Mouse (Mus musculus) kidney, postnatal 4 days (tissue): ENCODE measurements at regions not wholly inside any gene's neighbourhood (a gene's known extent, or its start where the extent isn't known, plus 50 kb on each side); places are given as distances from the start of the nearest gene placed in this dataset.
A peak's percentile ranks its signal among the peaks of the same experiment; 100 is the strongest.

ENCODE experiments used
- DNase-seq, 2 experiments: peaks; one replicate each; pipeline ENCODE4 v3.0.0; 2021; ENCODE audit warnings: mixed read lengths in 2 of 2

GRCm38 (mm10) chr3:143790905-143791304, 414.1 kb downstream of the Lmo4 start:
- DNase-seq: no peak

- no peak for DNase-seq
Measured at GRCm38 (mm10) chr3:143789932-143790570, 415.0 kb downstream of the Lmo4 start.

DNA sequence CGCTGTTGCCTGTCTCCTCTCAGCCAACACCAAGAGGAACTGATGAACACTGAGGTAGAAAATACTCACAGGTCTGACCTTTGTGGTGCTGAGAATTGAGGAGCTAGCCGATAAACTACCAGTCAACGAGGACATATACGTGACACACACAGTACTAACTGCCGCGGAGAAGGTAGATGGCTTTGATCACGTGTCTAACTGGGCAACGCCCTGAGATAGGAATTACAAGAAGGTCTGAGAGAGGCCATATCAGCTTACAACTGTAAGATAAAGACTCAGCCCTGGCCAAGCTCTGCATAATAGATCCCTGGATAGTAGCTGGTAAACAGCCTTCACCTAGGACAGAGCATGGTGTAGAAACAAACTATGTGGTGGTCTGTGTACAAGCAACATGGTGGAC, 418.1 kb downstream of the Lmo4 start:
- DNase-seq: no peak

DNA sequence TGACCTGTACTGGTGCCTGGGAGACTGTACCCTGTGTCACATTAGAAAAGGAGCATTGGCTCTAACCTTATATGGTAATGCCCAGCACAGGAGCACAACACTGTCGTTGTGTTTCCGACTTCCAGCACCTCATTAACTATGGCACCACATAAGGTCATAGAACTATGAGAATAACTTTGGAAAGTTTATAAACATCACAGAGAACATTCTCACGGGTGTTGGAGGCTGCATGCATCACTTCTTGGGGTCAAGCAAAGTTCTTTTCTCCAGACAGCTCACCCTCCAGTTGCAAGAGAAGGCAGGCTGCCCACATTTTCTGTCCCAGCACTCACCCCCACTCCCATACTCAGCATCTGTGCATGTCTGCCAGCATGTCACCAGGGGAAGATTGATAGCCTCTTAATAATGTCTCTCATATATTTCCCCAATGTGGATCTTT, 420.6 kb downstream of the Lmo4 start:
- peak in 1 of 2 experiments; percentile 11 for DNase-seq

DNA sequence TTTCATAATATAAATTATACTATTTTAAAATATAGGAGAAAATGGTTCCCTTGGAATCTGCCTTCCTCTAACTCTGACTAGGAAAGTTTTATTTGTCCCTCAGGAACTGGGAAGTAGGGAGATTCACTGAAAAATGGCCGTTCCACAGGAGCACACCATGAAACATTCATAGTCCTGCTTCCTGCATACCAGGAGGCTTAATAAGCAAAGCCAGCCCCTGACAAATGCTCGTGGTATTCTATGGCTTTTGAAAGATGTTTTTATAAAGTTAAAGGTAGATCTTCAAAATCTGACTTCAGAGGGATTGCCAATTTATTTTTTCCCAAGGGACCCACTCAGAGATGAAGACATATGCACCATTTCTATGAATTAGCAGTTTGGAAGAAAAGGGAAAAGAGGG, 426.9 kb downstream of the Lmo4 start:
- DNase-seq: no peak

GRCm38 (mm10) chr3:143759337-143759736, 445.7 kb downstream of the Lmo4 start:
- no peak for DNase-seq

- DNase-seq: no peak
Measured at GRCm38 (mm10) chr3:143753197-143753596, 451.8 kb downstream of the Lmo4 start.

DNA sequence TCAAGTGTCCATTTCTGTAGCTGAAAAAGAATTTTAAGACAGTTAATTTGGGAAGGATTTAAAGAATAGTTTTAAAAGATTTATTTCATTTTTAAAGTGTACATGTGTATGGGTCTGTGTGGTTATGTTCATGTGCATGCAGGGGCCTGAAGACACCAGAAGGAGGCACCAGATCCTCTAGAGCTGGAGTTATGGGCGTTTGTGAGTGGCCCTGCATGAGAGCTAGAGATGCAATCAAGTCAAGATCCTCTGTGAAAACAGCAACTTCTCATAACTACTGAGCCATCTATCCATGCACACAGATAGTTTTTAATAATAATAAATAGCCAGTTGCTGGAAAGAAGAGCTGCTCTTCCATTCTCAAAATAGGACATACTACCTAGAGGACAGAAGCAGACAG, 452.4 kb downstream of the Lmo4 start:
- no peak for DNase-seq

DNA sequence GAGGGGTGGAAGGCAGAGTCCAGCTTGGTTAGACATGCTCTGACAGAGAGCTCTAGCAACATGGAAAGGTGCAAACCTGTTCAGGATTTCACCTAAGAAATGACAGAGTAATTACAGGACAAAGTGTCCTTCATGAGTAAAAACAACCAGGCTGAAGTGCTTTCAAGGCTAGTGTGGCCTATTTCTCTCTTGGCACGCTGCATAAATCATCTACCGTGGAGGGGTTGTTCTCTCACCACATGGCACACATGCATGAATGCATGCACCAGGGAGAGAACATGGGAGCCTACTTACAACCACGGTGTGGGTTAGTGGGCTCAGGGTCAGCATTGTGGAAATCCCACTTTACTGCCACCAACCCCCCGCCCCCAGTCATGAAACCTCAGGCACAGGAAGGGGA, 454.9 kb downstream of the Lmo4 start:
- DNase-seq: no peak

GRCm38 (mm10) chr3:143743649-143744048, 461.4 kb downstream of the Lmo4 start:
- DNase-seq: no peak

DNA sequence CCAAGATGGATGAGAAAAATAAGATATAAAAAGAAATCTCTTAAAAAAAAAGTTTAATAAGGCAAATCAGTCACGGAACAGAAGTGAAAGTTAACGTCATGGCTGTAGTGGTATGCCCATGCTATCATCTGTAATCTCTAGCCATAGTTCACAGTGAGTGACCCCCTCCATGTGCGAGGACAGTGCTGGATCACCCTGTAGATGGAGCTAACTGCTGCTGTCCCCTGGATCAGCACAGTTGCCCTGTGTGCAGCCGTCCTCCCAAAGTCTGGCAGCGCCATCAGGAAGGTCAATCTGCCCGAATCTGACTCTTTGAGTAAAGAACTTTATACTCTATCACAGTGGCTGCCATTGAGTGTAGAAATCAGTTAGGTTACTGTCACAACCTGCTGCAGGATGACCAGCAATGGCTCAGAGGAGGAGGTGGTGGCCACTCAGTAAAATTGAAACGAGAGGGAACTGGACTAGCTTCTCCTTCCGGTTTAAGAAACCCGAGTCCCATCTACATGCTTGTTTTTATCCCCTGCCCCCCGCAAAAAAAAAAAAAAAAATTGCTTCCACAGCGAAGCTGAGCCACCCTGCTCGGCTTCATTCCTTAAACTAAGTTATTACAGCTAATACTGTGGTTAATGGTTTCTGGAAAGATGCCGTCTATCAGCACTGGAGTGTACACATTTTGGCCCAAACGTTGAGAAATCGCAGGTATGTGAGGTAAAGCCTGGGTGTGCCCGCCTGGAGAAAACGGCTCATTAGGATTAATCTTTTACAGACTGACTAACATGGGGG, 462.0 kb downstream of the Lmo4 start:
- DNase-seq: peak; percentile 27 to 53

DNA sequence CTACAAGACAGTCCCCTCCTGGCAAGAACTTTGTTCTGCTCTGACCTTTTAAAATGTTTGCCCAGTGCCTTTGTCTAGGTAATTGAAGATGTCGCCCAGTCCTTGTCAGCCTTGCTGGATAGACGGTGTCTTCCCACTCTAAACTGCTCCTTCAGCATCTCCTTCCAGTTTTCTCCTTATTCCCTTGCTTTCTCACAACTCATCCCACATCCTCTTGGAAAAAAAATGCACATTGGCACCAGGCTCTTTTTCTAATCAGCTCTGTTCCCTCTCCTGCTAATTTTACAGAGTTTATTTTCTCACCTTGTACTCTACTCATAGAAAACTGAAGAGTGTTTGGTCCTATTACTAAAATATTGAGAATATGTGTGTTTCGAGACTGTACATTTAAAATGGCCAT, 466.3 kb downstream of the Lmo4 start:
- DNase-seq: no peak

- no peak for DNase-seq
Measured at GRCm38 (mm10) chr3:143737844-143738243, 467.2 kb downstream of the Lmo4 start.

DNA sequence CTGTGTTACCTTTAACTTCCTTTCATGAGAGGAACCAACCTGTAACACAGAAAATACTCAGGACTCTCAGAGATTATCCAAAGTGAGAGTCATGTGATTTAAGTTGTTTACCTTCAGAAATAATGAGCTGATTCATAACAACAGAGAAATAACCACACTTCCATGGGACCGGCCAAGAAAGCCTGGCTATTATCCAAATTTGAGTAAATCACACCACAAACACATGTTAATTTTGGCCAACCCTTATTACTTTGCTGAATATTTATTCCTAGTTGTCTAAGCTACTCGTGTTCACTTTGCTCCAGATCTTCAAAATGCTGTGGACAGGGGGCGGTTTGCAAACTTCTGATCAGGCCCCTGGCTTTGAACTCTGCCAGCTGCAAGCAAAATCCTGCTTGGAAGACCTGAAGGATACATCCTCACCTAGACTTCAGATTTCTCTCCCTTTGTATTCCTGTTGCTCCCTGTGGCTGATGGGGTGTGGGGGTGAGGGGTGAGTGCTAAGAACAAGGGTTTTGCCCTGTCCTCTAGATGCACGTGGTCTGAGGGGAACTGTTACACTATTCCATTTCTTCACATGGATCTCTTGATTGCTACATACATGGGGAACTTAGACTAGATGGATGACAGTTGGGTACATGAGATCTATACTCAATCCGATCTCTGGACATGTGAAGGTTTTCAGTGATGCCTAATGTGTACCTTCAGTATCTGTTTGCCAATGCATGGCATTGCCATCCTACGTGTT, 468.2 kb downstream of the Lmo4 start:
- no peak for DNase-seq

DNA sequence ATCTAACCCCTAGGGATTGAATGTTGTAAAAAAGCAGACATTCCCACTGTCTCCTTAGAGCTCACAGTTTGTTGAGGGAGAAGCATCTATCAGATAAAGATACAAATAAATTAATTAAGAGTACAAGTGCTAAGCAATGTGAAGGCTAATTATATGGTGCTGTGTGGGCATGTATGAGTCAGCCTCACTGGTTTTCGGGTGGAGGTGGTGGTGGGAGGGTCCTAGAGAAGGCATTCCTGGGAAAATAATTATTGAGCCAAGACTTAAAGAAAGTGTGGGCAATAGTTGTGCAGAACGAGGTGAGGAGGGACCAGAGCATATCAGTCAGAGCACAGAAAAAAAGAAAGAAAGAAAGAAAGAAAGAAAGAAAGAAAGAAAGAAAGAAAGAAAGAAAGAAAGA, 470.2 kb downstream of the Lmo4 start:
- no peak for DNase-seq

DNA sequence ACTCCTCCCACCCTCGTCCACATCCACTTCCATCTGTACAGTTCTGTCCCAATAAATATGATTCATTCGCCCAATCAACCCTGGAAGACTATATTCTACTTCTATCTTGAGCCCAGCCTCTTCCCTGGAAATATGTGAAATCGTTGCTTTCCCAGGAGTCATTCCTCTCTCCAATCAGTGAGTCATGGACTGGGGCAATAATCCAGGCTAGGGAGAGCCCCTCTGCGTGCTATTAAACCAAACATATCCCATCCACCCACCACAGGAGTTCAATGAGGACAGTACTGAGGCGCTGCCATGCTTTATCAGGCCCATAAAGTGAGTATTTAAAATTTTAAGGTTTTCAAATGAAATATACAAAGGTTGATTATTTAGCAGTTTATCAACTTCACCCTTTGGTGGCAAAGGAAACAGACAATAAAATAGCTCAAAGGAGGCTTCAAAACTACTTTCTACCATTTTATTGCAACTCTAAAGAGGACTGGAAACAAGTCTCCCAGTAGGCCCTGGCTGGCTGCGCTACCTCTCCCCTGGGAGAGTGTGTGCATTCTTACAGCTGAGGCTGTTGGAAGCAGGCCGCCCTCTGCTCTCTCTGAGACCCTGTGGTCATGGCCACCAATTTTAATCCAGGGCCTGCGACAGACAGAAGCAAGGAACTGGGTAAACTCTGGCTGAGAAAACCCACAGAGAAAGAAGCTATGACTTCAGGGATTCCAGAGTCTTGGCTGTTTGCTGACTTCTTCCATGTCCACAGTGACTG, 471.9 kb downstream of the Lmo4 start:
- DNase-seq: peak; percentile 25 to 38

GRCm38 (mm10) chr3:143729473-143730076, 475.4 kb downstream of the Lmo4 start:
- no peak for DNase-seq

DNA sequence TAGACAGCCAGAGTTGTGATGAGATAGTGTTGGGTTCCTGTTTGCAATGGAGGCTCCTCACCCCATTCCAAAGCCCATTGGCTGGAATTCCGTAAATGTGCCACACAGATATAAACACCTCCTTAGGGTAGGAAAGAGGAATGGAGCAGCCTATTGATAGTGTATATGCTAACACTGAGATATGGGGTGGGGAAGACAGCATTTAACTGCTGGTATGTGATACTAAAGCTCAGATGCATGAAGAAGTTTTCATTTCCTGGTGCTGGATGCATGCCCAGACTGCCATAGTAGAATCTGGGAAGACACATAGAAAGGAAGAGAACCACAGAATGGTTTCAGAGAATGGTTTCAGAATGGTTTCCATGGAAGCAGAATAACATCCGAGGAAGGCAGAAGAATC, 482.4 kb downstream of the Lmo4 start:
- peak in 1 of 2 experiments; percentile 28 for DNase-seq

- no peak for DNase-seq
Measured at GRCm38 (mm10) chr3:143722082-143722481, 482.9 kb downstream of the Lmo4 start.

- DNase-seq: no peak
Measured at GRCm38 (mm10) chr3:143713183-143713582, 491.8 kb downstream of the Lmo4 start.

- DNase-seq: no peak
Measured at GRCm38 (mm10) chr3:143710805-143711469, 494.1 kb downstream of the Lmo4 start.

DNA sequence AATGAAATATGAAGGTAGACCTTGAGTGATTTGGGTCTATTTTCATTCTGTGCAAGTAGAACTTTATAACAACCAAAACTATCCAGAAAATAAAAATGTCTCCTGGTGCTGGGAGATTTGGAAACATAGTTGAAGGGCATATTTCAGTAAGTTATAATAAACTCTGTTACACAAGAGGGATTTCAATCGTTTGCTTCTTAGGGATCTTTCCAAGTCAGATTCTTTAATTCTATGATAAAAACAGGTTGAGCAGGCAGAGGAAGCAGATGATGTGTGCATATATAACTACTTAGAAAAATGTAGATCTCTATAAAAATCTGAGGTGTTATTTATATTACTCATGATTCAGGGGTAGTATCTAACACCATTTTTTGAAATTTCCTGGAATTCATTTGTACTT, 498.3 kb downstream of the Lmo4 start:
- DNase-seq: no peak
